Mouse (Mus musculus) ES-Bruce4 (cell line): Measurements from ENCODE around the gene Rimklb.
"Not testable (repeated sequence)": the region's sequence is repeated elsewhere in the genome, so short reads cannot be mapped to it uniquely, and the experiment has no call there.

Experiments
- CTCF ChIP-seq: IDR thresholded peaks from one replicate; pipeline ENCODE4 v1.8.1; 2011; ENCODE audit warnings: low read depth, low read length
- EP300 ChIP-seq: IDR thresholded peaks from 2 replicates; pipeline ENCODE4 v1.6.1; 2011; ENCODE audit warnings: low read depth, low read length; ENCODE audit not compliant: insufficient read depth

GRCm38 (mm10) chr6:122515762-122516161, 17.2 kb upstream of the Rimklb start:
- not testable (repeated sequence) for TF ChIP-seq EP300, CTCF
